Mouse (Mus musculus): ENCODE results near the gene Apol6. TPM values are rescaled to one million over a fixed set of nuclear protein-coding genes. Genes with fewer than 3 reads are reported as not detected.

The Apol6 gene
- polyA plus RNA-seq, 1 experiment: not detected

DNA sequence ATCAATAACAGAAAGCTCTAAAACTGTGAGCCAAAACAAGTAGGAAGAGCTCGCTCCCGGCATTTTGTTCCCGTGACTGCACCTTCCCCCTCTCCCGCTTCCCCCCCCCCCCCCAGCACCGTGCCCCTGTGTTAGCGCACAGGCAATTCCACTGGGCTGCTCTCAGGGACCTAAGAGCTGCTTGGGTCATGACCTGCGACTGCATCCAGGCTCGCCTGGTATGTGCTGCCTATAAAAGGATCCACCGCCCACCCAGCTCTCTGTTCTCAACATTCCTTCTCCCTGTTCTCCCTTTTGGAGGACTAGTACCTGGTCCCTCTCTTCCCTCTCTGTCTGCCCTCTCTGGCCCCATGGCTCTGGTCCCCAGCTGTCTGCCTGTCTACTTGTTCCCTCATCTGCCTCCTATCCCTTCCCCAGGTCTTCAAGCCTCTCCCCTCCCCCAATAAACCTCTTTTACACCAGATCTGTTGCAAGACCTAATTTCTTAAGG lies 5.3 kb upstream of the Apol6 start:
- TF ChIP-seq CTCF (IDR thresholded peaks at IDR 0.05; ENCODE audit: insufficient read depth, low read depth, low read length) (no peak), POLR2A (IDR thresholded peaks at IDR 0.05; ENCODE audit: insufficient read depth, low read depth, low read length) (no peak)
- Histone ChIP-seq H3K4me3 (ENCODE audit: insufficient read depth, low read depth, low read length) (no peak overlapping the region), H3K4me1 (ENCODE audit: control insufficient read depth, insufficient read depth, low read length) (peaks cover 35% of the 10 kb centered on the region), H3K27ac (ENCODE audit: insufficient read depth, low read depth, low read length) (no peak overlapping the region)
- WGBS: 86% methylated on average over 9 of the region's 9 CpGs

DNA sequence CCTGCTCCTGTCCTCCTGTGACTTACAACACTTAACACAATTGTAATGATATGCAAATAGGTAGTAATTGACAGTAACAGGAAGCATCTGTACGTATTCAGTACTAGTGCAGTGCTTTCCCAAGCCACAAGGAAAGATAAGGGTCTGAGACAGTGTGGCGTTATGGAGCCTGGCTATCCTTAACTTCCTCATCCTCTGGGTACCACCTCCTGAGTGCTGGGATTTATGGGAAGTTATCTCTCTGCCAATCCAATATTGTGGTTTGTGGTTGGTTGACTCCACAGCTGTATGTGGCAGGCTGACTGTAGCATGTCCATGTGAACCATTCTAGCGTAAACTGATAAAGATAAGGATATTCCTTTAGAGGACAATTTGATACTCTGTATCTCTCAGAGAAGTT lies 3.7 kb upstream of the Apol6 start:
- 88% methylated on average over 3 of the region's 3 CpGs for WGBS
- no peak overlapping the region for H3K4me3 ChIP-seq (ENCODE audit: insufficient read depth, low read depth, low read length)
- TF ChIP-seq POLR2A (IDR thresholded peaks at IDR 0.05; ENCODE audit: insufficient read depth, low read depth, low read length) (no peak), CTCF (IDR thresholded peaks at IDR 0.05; ENCODE audit: insufficient read depth, low read depth, low read length) (no peak)
- H3K4me1 ChIP-seq (ENCODE audit: control insufficient read depth, insufficient read depth, low read length): peaks cover 31% of the 10 kb centered on the region
- H3K27ac ChIP-seq (ENCODE audit: insufficient read depth, low read depth, low read length): no peak overlapping the region

GRCm38 (mm10) chr15:77045609-77046008 lies 1.1 kb downstream of the Apol6 start:
- peaks cover 3% of the 10 kb centered on the region; the same call in 1 of the 2 replicates for H3K4me1 ChIP-seq (ENCODE audit: control insufficient read depth, insufficient read depth, low read length)
- TF ChIP-seq POLR2A (IDR thresholded peaks at IDR 0.05; ENCODE audit: insufficient read depth, low read depth, low read length): no peak
- no peak for TF ChIP-seq CTCF (IDR thresholded peaks at IDR 0.05; ENCODE audit: insufficient read depth, low read depth, low read length)
- H3K4me3 ChIP-seq (ENCODE audit: insufficient read depth, low read depth, low read length): no peak overlapping the region
- H3K27ac ChIP-seq (ENCODE audit: insufficient read depth, low read depth, low read length): no peak overlapping the region
- WGBS: 95% methylated on average over 10 of the region's 10 CpGs

- 93% methylated on average over 10 of the region's 10 CpGs for WGBS
- Histone ChIP-seq H3K4me1 (ENCODE audit: control insufficient read depth, insufficient read depth, low read length) (peaks cover 2% of the 10 kb centered on the region; the same call in 1 of the 2 replicates), H3K4me3 (ENCODE audit: insufficient read depth, low read depth, low read length) (no peak within 1 kb of the TSS), H3K27ac (ENCODE audit: insufficient read depth, low read depth, low read length) (no peak within 1 kb of the TSS)
- no peak for TF ChIP-seq POLR2A (IDR thresholded peaks at IDR 0.05; ENCODE audit: insufficient read depth, low read depth, low read length)
- no peak for TF ChIP-seq CTCF (IDR thresholded peaks at IDR 0.05; ENCODE audit: insufficient read depth, low read depth, low read length)
These were observed 6.0 kb downstream of the Apol6 start, which contains the start of gene Mb for GRCm38 (mm10) chr15:77050570-77050969. Gene Mb, minus strand, starts transcription at chr15:77050670.

DNA sequence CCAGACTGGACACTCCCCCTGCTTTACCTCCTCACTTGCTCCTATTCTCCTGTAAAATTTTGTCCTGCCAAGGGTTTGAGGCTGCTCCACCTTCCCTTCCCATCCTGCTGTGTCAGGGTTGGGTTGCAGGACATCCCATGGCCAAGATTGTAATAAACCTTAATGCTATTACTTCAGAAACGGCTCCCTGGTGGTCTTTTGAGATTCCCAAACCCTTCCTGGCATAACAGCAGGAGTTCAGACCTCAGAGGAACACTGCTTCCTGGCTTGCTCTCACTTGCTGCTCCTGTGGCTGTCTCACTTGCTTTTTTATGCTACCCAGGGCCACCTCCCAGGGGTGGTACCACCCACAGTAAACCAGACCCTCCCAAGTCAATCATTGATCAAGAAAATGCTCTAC lies 7.6 kb downstream of the Apol6 start:
- Histone ChIP-seq H3K4me3 (ENCODE audit: insufficient read depth, low read depth, low read length) (no peak overlapping the region), H3K27ac (ENCODE audit: insufficient read depth, low read depth, low read length) (no peak overlapping the region), H3K4me1 (ENCODE audit: control insufficient read depth, insufficient read depth, low read length) (peaks cover 11% of the 10 kb centered on the region)
- 55% methylated on average over 1 of the region's 1 CpGs for WGBS
- TF ChIP-seq POLR2A (IDR thresholded peaks at IDR 0.05; ENCODE audit: insufficient read depth, low read depth, low read length): no peak
- TF ChIP-seq CTCF (IDR thresholded peaks at IDR 0.05; ENCODE audit: insufficient read depth, low read depth, low read length): no peak

GRCm38 (mm10) chr15:77053021-77053420 lies 8.5 kb downstream of the Apol6 start:
- Histone ChIP-seq H3K27ac (ENCODE audit: insufficient read depth, low read depth, low read length) (no peak overlapping the region), H3K4me3 (ENCODE audit: insufficient read depth, low read depth, low read length) (no peak overlapping the region), H3K4me1 (ENCODE audit: control insufficient read depth, insufficient read depth, low read length) (peaks cover 11% of the 10 kb centered on the region)
- WGBS: 88% methylated on average over 1 of the region's 1 CpGs
- TF ChIP-seq CTCF (IDR thresholded peaks at IDR 0.05; ENCODE audit: insufficient read depth, low read depth, low read length): no peak
- TF ChIP-seq POLR2A (IDR thresholded peaks at IDR 0.05; ENCODE audit: insufficient read depth, low read depth, low read length): no peak

DNA sequence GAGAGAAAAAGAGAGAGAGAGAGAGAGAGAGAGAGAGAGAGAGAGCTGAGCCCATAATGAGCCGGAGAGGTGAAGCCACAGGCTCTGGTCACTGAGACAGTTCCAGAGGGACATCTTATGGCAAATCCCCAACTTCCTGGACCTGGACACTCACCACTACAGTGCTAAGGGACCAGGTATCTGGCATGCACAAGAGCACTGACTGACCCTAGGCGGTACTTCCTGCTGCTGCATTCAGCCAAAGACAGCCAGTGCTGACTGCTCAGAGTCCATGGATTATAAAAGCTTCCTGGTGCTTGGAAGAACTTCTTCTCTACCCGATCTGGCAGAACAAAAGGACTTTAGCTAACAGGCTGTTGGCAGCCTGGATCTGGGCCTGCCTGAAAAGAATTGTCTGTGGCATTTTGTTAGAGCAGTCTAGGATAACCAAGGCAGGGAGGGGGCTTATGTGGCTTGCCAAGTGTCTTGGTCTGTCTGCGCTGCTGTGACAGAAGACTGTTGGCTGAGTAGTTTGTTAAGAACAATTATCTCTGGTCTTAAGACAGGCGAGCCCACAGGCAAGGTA lies 10.2 kb downstream of the Apol6 start:
- no peak overlapping the region for H3K4me3 ChIP-seq (ENCODE audit: insufficient read depth, low read depth, low read length)
- WGBS: 72% methylated on average over 5 of the region's 5 CpGs
- no peak for TF ChIP-seq POLR2A (IDR thresholded peaks at IDR 0.05; ENCODE audit: insufficient read depth, low read depth, low read length)
- TF ChIP-seq CTCF (IDR thresholded peaks at IDR 0.05; ENCODE audit: insufficient read depth, low read depth, low read length): no peak
- peaks cover 11% of the 10 kb centered on the region for H3K4me1 ChIP-seq (ENCODE audit: control insufficient read depth, insufficient read depth, low read length)
- no peak overlapping the region for H3K27ac ChIP-seq (ENCODE audit: insufficient read depth, low read depth, low read length)

DNA sequence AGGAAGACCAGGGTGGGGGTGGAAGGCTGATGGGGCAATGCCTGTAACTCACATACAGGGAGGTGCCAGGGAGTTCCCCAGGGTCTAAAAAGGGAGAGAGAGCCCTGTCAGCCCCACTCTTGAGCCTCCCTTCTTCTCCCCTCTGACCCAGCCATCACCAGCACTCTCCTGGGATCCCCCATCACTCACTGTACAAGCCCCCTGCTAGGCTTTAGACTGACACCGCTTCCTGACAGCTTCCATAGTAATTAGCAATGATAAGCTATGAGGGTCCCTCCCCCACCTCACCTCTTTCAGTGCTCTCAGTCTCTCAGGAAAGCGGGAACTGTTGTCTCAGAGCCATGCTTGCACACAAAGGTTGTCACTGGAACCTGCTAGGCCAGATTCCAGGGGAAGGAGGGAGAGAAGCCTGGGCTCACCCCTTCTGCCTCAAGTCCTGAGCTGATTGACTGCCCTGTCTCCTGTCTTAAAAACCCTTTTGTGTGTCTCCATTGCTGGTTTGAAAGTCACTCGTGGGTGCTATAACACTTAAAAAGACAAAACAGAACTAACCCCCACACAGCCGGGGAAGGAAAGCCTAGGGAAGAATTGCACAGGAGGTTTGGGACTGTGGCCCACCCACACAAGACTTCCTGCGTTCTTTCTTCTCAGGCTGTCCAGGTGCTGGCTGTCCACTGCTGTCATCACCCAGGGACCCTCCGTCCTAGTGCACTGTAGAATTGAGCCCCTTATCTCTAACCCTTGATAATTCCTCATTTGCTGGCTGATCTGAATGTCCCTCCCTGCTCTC lies 11.7 kb downstream of the Apol6 start:
- WGBS: 44% methylated on average over 6 of the region's 6 CpGs
- no peak for TF ChIP-seq POLR2A (IDR thresholded peaks at IDR 0.05; ENCODE audit: insufficient read depth, low read depth, low read length)
- TF ChIP-seq CTCF (IDR thresholded peaks at IDR 0.05; ENCODE audit: insufficient read depth, low read depth, low read length): no peak
- Histone ChIP-seq H3K4me3 (ENCODE audit: insufficient read depth, low read depth, low read length) (no peak overlapping the region), H3K27ac (ENCODE audit: insufficient read depth, low read depth, low read length) (no peak overlapping the region), H3K4me1 (ENCODE audit: control insufficient read depth, insufficient read depth, low read length) (peaks cover 11% of the 10 kb centered on the region)

GRCm38 (mm10) chr15:77056791-77057051 lies 12.2 kb downstream of the Apol6 start:
- TF ChIP-seq POLR2A (IDR thresholded peaks at IDR 0.05; ENCODE audit: insufficient read depth, low read depth, low read length): no peak
- TF ChIP-seq CTCF (IDR thresholded peaks at IDR 0.05; ENCODE audit: insufficient read depth, low read depth, low read length): no peak
- WGBS: 76% methylated on average over 3 of the region's 3 CpGs
- Histone ChIP-seq H3K4me1 (ENCODE audit: control insufficient read depth, insufficient read depth, low read length) (peaks cover 11% of the 10 kb centered on the region), H3K27ac (ENCODE audit: insufficient read depth, low read depth, low read length) (no peak overlapping the region), H3K4me3 (ENCODE audit: insufficient read depth, low read depth, low read length) (no peak overlapping the region)

All from olfactory bulb, adult 2 months (tissue).